Mouse (Mus musculus) heart, postnatal 0 days (tissue): ENCODE results near the gene Hdc.

ENCODE experiments used
- CTCF ChIP-seq: IDR thresholded peaks from 2 replicates; pipeline ENCODE4 v1.5.1; 2016; ENCODE audit warnings: antibody characterized with exemption, control low read depth, low read depth
- EP300 ChIP-seq: IDR thresholded peaks from 2 replicates; pipeline ENCODE4 v1.6.1; 2016; ENCODE audit warnings: antibody characterized with exemption, low read depth

DNA sequence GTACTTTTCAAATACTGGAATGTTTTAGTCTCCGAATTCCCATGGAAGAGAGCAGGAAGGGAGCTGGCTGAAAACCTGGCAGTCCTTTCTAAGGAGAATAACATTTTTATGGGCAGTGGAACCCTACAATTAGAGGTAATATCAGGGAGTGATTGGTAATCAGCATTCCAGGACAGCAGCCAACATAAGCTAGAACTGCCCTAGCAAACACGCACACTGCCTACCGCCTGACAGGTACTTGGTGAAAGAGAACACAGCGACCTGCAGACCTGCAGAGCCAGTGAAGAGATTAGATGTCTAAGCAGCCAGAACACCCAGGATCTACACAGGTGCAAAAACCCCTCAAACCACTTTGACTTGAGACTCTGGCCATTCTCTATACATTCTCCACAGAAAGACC lies 46.4 kb downstream of the Hdc start:
- TF ChIP-seq CTCF: no peak
- TF ChIP-seq EP300: no peak
